Mouse (Mus musculus): ENCODE data around the gene Flna. TPM values are rescaled to one million over a fixed set of nuclear protein-coding genes. Genes with fewer than 3 reads are reported as not detected.

The Flna gene
- polyA plus RNA-seq (2012; rRNA removed): 477 and 550 TPM in 2 replicates

DNA sequence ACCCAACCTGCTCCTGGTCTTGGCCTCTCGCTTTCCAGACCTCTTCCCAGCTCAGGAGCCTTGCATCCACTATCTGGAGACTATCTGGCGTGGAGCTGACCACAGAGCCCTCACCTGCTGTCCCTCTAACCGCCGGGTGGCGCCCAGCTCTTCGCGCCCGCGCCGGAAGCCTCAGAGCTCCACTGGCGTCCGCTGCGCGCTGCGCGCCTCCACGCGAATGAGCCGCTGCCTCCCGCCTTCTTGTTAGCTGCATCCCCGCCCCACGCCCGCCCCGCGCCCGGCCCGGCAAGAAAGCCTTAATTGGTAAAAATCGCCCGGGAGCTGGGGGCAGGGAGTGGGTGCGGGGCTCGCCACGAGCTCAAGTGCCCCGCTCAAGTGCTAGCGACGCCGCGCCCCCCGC is at the start of gene Flna:
Gene Flna, minus strand, starts transcription at position 206 of the 400 bp plus-strand sequence.

DNA sequence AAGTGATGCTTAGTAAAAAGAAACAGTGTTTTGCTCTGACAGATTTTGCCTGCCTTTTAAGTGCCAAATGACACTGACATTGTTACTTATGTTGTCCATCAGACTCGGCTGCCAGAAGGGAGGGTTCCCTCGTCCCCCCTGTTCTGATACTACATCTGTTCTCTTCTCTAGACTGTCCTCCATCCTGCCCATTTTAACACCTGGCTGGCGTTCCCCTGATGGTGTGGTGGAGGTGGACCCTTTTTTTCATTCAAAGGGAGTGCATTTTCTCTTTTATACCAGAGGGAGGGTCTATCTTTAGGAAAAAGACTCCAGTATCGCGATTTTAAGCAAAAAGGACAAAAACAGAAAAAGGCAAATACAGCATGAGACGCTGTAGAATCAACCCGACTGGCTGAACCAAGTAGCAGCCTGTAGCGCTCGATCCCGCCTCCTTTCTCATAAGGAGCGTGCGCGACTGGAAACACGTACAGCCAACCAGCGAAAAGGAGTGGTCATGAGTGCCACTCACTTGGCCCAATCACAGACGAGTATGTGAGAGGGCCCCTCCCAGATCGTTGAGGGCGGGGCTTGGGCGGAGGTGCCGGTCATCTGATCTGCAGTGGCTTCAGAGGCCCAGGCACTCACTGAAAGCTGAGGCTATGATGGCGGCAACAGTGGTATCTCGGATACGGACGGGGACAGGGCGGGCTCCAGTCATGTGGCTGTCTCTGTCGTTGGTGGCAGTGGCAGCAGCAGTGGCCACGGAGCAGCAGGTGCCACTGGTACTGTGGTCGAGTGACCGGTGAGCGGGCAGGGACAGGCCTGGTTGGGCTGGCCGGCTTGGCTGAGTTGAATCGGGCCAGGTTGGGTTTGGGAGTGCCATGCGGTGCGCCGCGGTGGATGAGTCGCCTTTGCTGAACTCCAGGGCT is 47.2 kb upstream of the Flna start, which contains the start of gene Atp6ap1:
Gene Atp6ap1, plus strand, starts transcription at position 560 of the 911 bp plus-strand sequence.

DNA sequence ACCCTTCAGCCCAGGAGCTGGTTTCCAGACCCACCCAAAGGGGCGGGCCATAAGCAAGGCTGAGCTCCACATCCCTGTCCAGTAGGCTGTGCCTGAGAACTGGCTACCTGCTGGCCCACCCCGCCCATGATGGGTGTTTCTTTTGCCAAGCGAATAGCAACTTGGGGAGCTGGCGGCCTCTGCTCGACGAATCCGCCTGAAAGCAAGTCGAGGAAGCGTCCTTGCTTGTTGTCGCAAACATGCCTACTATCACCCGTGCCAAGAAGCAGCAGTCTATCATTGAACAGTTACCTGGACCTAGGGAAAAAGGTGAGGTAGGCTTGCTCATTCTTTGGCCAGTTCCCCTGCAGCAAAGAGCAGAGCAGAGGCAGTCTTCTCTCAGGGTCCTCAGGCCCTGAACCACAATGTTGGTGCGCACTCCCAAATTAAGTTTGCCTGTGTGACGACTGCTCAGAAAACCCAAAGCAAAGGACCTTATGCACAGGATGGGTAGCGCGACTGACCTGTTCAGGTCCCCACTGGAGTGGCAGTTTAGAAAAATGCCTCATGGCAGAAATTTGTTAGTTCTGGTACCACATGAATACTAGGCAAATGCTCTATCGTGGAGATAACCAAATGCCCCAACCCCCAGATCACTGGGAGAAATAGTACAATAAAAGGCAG is 32.2 kb upstream of the Flna start, which contains the start of the genes Taz and Dnase1l1:
Gene Taz, plus strand, starts transcription at position 181 of the 663 bp plus-strand sequence.
Gene Dnase1l1, minus strand, starts transcription at position 606 of the 663 bp plus-strand sequence.

DNA sequence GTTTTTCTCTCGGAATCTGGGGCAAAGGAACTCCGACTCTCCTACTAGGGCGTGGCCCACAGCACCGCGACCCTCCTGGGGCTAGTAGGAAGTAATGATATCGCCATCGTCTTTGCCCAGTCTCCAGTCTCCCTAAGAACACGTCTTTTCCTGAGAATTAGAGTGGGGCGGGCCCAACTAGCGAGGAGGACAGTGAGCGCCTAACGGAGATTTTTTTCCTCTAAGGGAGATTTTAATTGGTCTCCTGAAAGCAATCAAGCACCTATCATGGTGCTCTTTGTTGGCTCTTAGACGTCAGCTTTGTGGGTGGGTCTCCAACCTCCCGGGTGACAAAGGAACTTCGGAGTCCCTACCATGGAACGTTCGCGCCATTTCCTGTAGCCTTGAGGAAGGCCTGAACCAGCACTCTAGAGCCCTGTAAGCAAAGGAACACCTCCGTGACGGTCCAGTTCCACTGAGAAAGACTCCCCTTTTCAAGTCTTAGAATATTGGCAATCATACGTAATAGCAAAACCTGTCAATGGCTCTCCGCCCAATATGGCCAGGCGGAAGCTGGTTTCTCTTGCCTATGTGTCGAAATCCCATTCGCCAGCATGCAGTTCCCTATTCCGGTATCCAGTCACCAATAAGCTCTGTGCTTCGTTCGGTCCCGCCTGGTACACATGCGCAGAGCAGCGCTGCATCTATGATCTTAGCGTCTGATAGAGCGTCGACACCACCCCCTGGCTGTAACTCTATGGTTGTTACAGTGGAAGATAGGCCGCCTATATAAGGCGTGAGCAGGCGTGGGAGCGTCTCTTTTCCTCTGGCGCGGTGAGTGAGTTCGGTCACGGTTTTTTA is 20.7 kb upstream of the Flna start, which contains the start of gene Rpl10:
Gene Rpl10, plus strand, starts transcription at position 751 of the 840 bp plus-strand sequence.

DNA sequence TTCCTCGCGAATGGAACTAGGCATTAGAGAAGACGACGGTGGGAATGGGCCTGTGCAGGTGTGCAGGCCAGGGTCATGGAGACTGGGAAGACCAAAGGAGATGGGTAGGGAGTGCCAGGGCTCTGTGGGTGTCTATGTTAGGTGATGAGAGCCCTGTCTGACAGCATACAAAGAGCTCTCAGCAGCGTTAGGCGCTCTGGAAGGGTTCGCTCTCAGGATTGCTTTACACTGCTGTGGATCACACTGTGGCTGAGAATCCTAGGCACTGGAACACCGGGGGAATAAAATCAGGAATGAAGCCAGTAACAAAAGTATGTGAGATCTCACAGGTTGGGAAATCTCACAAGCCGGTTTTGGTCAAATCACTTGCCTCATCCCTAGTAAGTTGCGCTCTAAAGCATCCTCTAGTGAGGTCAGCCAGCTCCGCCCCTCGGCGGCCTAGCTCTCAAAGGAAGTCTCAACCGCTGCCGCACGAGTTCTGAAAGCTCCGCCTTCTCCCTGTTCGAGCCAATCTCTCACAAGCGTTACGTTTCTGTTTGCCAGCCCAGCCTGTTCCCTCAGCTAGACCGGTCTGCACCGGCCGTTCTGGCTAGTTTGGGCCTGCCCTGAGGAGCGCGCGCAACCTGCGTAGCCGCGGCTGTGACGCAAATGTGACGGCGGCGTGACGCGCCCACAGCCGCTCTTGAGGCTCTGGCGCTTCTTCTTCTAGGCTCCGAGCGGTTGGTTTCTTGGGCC is 4.7 kb upstream of the Flna start, which contains the start of gene Emd:
Gene Emd, plus strand, starts transcription at position 535 of the 735 bp plus-strand sequence.

DNA sequence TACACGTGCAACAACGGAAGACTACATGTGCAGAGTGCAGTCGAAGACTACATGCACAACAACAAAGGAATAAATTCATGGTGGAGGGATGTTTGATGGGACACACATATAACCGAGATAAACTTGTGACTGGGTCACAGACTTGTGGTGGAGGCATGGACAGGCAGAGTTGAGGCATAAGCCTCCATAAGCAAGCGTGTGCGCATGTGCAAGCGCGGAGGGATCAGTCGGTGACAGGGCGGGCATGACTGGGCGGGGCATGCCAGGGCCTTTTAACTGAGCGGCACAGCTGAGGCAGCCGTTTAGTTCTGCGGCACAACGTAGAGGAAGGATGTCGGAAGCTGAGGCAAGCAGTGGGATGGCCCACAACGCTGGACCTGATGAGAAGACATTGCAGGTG is 72.7 kb downstream of the Flna start, which contains the start of gene Tktl1:
Gene Tktl1, plus strand, starts transcription at position 301 of the 400 bp plus-strand sequence.

Other genes starting within 250 kb of the Flna start
- 53.1 and 61.3 TPM in 2 replicates for gene Irak1, start 225.9 kb downstream of the Flna start, polyA plus RNA-seq (2012; rRNA removed)
- gene Opn1mw, start 122.4 kb downstream of the Flna start, polyA plus RNA-seq (2012; rRNA removed): not detected in 2 replicates
- gene Mecp2, start 114.5 kb downstream of the Flna start, polyA plus RNA-seq (2012; rRNA removed): 19.8 and 22.4 TPM in 2 replicates
- gene Tex28, start 82.0 kb downstream of the Flna start, polyA plus RNA-seq (2012; rRNA removed): not detected in 2 replicates
- 0.02 TPM in 1 of 2 replicates, not detected in the other for gene Tktl1, start 72.6 kb downstream of the Flna start, polyA plus RNA-seq (2012; rRNA removed)
- gene Emd, start 4.9 kb upstream of the Flna start, polyA plus RNA-seq (2012; rRNA removed): 64.2 and 105 TPM in 2 replicates
- gene Rpl10, start 21.0 kb upstream of the Flna start, polyA plus RNA-seq (2012; rRNA removed): 1,358 and 2,258 TPM in 2 replicates
- gene Taz, start 32.1 kb upstream of the Flna start, polyA plus RNA-seq (2012; rRNA removed): 61.6 and 70.5 TPM in 2 replicates
- 5.9 and 8.7 TPM in 2 replicates for gene Dnase1l1, start 32.5 kb upstream of the Flna start, polyA plus RNA-seq (2012; rRNA removed)
- 87.0 and 137 TPM in 2 replicates for gene Atp6ap1, start 47.3 kb upstream of the Flna start, polyA plus RNA-seq (2012; rRNA removed)
- 580 and 740 TPM in 2 replicates for gene Gdi1, start 55.2 kb upstream of the Flna start, polyA plus RNA-seq (2012; rRNA removed)
- gene Fam50a, start 63.2 kb upstream of the Flna start, polyA plus RNA-seq (2012; rRNA removed): 50.7 and 64.9 TPM in 2 replicates
- 82.1 and 108 TPM in 2 replicates for gene Plxna3, start 79.2 kb upstream of the Flna start, polyA plus RNA-seq (2012; rRNA removed)
- 96.9 and 108 TPM in 2 replicates for gene Lage3, start 103.8 kb upstream of the Flna start, polyA plus RNA-seq (2012; rRNA removed)
- gene Ubl4a, start 123.4 kb upstream of the Flna start, polyA plus RNA-seq (2012; rRNA removed): 31.9 and 46.3 TPM in 2 replicates
- gene Slc10a3, start 123.5 kb upstream of the Flna start, polyA plus RNA-seq (2012; rRNA removed): 2.3 and 8.5 TPM in 2 replicates
- gene Fam3a, start 143.5 kb upstream of the Flna start, polyA plus RNA-seq (2012; rRNA removed): 18.5 and 27.2 TPM in 2 replicates
- gene Ikbkg, start 143.5 kb upstream of the Flna start, polyA plus RNA-seq (2012; rRNA removed): 23.5 and 46.1 TPM in 2 replicates
- gene G6pdx, start 179.4 kb upstream of the Flna start, polyA plus RNA-seq (2012; rRNA removed): 31.7 and 41.7 TPM in 2 replicates
- gene Gm6880, start 231.6 kb upstream of the Flna start, polyA plus RNA-seq (2012; rRNA removed): 0.12 TPM in 1 of 2 replicates, not detected in the other